Mouse (Mus musculus) MEL (cell line): ENCODE data around the gene Piezo1.

Source experiments
- CTCF ChIP-seq, 3 experiments: IDR thresholded peaks in 2 of 3; conservative IDR thresholded peaks in 1 of 3; 2 replicates each; pipeline ENCODE4 v1.5.1; 2011 to 2012; ENCODE audit warnings: low read length in 3 of 3, low read depth in 2 of 3, mild to moderate bottlenecking in 2 of 3, improper control_type of control experiment in 1 of 3, inconsistent platforms in 1 of 3, mixed read lengths in 1 of 3, moderate library complexity in 1 of 3; ENCODE audit not compliant: control insufficient read depth in 1 of 3, insufficient read depth in 1 of 3, poor library complexity in 1 of 3, severe bottlenecking in 1 of 3
- ELF1 ChIP-seq: IDR thresholded peaks from 2 replicates; pipeline ENCODE4 v1.6.1; 2014; ENCODE audit warnings: low read depth, mild to moderate bottlenecking, inconsistent platforms, low read length, improper control_type of control experiment, moderate library complexity
- EP300 ChIP-seq, 2 experiments: IDR thresholded peaks; 2 replicates each; pipeline ENCODE4 v1.6.1; 2011; ENCODE audit warnings: improper control_type of control experiment in 2 of 2, low read length in 2 of 2, low read depth in 1 of 2, mild to moderate bottlenecking in 1 of 2
- GATA1 ChIP-seq: IDR thresholded peaks from 2 replicates; pipeline ENCODE4 v1.6.1; 2011; ENCODE audit warnings: low read depth, low read length, improper control_type of control experiment
- HCFC1 ChIP-seq: IDR thresholded peaks from 2 replicates; pipeline ENCODE4 v1.6.1; 2012; ENCODE audit warnings: low read depth, mild to moderate bottlenecking, inconsistent platforms, low read length, improper control_type of control experiment, moderate library complexity
- POLR2A ChIP-seq, 2 experiments: IDR thresholded peaks; 2 replicates each; pipeline ENCODE4 v1.6.1; 2011 to 2012; ENCODE audit warnings: low read length in 2 of 2, mild to moderate bottlenecking in 2 of 2, control low read depth in 1 of 2, improper control_type of control experiment in 1 of 2, low read depth in 1 of 2, moderate library complexity in 1 of 2; ENCODE audit not compliant: control insufficient read depth in 1 of 2, insufficient read depth in 1 of 2, poor library complexity in 1 of 2
- POLR2AphosphoS2 ChIP-seq: IDR thresholded peaks from 2 replicates; pipeline ENCODE4 v1.6.1; 2011; ENCODE audit warnings: low read length, improper control_type of control experiment
- TCF12 ChIP-seq: IDR thresholded peaks from 2 replicates; pipeline ENCODE4 v1.6.1; 2014; ENCODE audit warnings: low read depth, mild to moderate bottlenecking, inconsistent platforms, low read length, improper control_type of control experiment, moderate library complexity
- USF1 ChIP-seq: IDR thresholded peaks from 2 replicates; pipeline ENCODE4 v1.6.1; 2014; ENCODE audit warnings: low read depth, mild to moderate bottlenecking, inconsistent platforms, low read length, improper control_type of control experiment, moderate library complexity

GRCm38 (mm10) chr8:122442781-122443180, 108.3 kb downstream of the Piezo1 start:
- TF ChIP-seq ELF1 (no peak), CTCF (IDR thresholded peaks at IDR 0.05 in 2 of 3, conservative IDR thresholded peaks at IDR 0.05 in 1 of 3; ENCODE audit: control insufficient read depth in 1 of 3, insufficient read depth in 1 of 3, low read depth in 2 of 3, low read length in 3 of 3, poor library complexity in 1 of 3, severe bottlenecking in 1 of 3) (no peak), USF1 (no peak), HCFC1 (no peak), EP300 (IDR thresholded peaks at IDR 0.05; ENCODE audit: low read depth in 1 of 2, low read length in 2 of 2) (no peak), GATA1 (no peak), TCF12 (no peak), POLR2A (IDR thresholded peaks at IDR 0.05; ENCODE audit: control insufficient read depth in 1 of 2, insufficient read depth in 1 of 2, low read depth in 1 of 2, low read length in 2 of 2, poor library complexity in 1 of 2) (no peak), POLR2AphosphoS2 (no peak)
